Mouse (Mus musculus) intestine, embryonic 15.5 days (tissue): ENCODE measurements around the gene Chrnd. TPM values are rescaled to one million over a fixed set of nuclear protein-coding genes. Genes with fewer than 3 reads are reported as not detected.

ENCODE experiments used
- ATAC-seq: fragments of 200-750 bp; cut with Nextera tagmentation; 2 replicates; pipeline ENCODE4 v1.8.0; 2017; ENCODE audit warnings: moderate TSS enrichment, moderate library complexity
- H3K27ac ChIP-seq: fragments of 300-500 bp; sonication (generic); 2 replicates; pipeline ENCODE4 v1.5.1; 2015; ENCODE audit warnings: mild to moderate bottlenecking, inconsistent platforms
- H3K27me3 ChIP-seq: fragments of 300-500 bp; sonication (generic); replicated peaks from 2 replicates; pipeline ENCODE4 v1.6.1; 2015; ENCODE audit warnings: inconsistent platforms
- H3K36me3 ChIP-seq: fragments of 300-500 bp; sonication (generic); 2 replicates; pipeline ENCODE4 v1.6.1; 2015; ENCODE audit warnings: inconsistent platforms
- H3K4me1 ChIP-seq: fragments of 300-500 bp; sonication (generic); replicated peaks from 2 replicates; pipeline ENCODE4 v1.6.1; 2015; ENCODE audit warnings: inconsistent platforms
- H3K4me2 ChIP-seq: fragments of 300-500 bp; sonication (generic); replicated peaks from 2 replicates; pipeline ENCODE4 v1.6.1; 2015; ENCODE audit warnings: mild to moderate bottlenecking, inconsistent platforms
- H3K4me3 ChIP-seq: fragments of 300-500 bp; sonication (generic); replicated peaks from 2 replicates; pipeline ENCODE4 v1.5.1; 2015; ENCODE audit warnings: inconsistent platforms
- H3K9ac ChIP-seq: fragments of 300-500 bp; sonication (generic); 2 replicates; pipeline ENCODE4 v1.6.1; 2015; ENCODE audit warnings: inconsistent platforms
- H3K9me3 ChIP-seq: fragments of 300-500 bp; sonication (generic); 2 replicates; pipeline ENCODE4 v1.6.1; 2016; ENCODE audit warnings: inconsistent platforms
- WGBS: fragments of 180-500 bp; shearing (Covaris S2); methylation state at CpG from one replicate; pipeline ENCODE4 v1.1.7; 2015; 5-methylcytosine and 5-hydroxymethylcytosine counted together
- polyA plus RNA-seq: library from polyadenylated mRNA; unstranded; fragments of >200 nt; fragmentation: Nextera tagmentation; extraction: Ambion mirVana; gene quantifications from 2 replicates; pipeline ENCODE4 v1.2.1, GENCODE M21; 2015

Gene Chrnd
- polyA plus RNA-seq, 1 experiment from 2014 or later, result not detected

DNA sequence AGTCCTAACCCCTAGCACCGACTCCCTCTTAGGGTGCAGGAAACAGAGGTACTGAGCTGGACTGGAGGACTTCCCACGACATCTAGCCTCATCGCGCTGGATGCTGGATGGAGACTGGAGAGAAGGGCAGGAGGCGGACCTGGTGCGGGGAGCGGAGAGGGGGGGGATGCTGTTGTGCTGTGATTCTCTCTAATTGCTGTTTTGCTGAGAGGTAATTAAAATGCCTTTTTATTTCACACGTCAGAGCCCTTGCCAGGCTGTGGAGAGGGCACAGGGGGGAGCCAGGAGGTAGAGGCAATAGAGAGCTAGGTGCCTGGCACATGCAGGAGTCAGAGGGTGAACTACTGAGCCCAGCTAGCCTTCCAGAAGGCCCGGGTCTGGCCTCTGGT lies 25.6 kb upstream of the Chrnd start:
- Histone ChIP-seq H3K9ac (no peak overlapping the region), H3K4me1 (no peaks in the 10 kb centered on the region), H3K27me3 (peaks cover 30% of the 10 kb centered on the region), H3K9me3 (no peaks in the 10 kb centered on the region), H3K4me3 (no peak overlapping the region), H3K36me3 (no peaks in the 10 kb centered on the region), H3K4me2 (no peak overlapping the region), H3K27ac (no peak overlapping the region)
- 51% methylated on average over 9 of the region's 9 CpGs for WGBS
- no peak for ATAC-seq

DNA sequence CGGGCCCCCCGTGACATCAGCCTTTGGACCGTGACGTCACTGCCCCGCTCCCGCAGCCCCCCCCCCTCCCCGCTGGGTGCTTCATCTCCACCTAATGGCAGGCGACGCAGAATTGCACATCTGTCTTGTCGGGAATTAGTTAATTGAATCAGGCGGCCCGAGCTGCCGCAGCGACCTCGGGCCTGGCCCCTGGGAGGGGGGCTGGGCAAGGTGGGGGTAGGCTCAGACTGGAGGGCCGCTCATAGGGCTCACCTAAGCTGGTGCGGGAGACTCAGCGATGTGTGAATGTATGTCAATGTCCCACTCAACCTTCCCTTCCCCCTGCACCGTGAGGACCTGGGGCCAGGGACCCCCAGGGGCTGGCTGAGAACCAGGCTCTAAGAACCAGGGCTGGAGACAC lies 19.9 kb upstream of the Chrnd start:
- no peak for ATAC-seq
- Histone ChIP-seq H3K4me1 (peaks cover 8% of the 10 kb centered on the region; the same call in 1 of the 2 replicates), H3K9ac (no peak overlapping the region), H3K9me3 (no peaks in the 10 kb centered on the region), H3K27ac (no peak overlapping the region), H3K4me2 (no peak overlapping the region), H3K4me3 (no peak overlapping the region), H3K27me3 (peaks cover 45% of the 10 kb centered on the region), H3K36me3 (no peaks in the 10 kb centered on the region)
- 8% methylated on average over 18 of the region's 19 CpGs for WGBS

DNA sequence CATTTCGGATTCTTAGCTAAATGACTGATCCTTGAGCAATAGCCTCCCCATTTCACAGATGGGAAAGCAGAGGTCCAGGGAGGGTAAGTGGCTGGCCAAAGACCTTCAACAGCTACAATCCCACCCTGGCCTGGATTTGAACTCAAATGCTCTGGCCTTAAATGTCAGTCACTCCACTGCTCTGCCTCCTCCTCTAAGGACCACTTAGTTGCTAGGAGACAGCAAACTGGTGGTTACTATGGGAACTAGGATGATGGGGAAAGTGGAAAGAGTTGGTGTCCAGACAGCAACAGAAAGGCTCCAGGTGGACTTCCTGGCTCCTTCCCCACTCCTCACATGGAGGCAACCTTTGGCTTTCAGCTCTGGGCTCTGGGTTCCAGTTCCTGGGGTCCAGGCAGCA lies 19.1 kb upstream of the Chrnd start:
- H3K36me3 ChIP-seq, result no peaks in the 10 kb centered on the region
- peaks cover 14% of the 10 kb centered on the region for H3K4me1 ChIP-seq
- H3K9ac ChIP-seq, result no peak overlapping the region
- no peak for ATAC-seq
- no peak overlapping the region for H3K4me2 ChIP-seq
- WGBS, result 88% methylated on average over 1 of the region's 1 CpGs
- H3K27ac ChIP-seq, result no peak overlapping the region
- H3K4me3 ChIP-seq, result no peak overlapping the region
- no peaks in the 10 kb centered on the region for H3K9me3 ChIP-seq
- peaks cover 39% of the 10 kb centered on the region for H3K27me3 ChIP-seq

DNA sequence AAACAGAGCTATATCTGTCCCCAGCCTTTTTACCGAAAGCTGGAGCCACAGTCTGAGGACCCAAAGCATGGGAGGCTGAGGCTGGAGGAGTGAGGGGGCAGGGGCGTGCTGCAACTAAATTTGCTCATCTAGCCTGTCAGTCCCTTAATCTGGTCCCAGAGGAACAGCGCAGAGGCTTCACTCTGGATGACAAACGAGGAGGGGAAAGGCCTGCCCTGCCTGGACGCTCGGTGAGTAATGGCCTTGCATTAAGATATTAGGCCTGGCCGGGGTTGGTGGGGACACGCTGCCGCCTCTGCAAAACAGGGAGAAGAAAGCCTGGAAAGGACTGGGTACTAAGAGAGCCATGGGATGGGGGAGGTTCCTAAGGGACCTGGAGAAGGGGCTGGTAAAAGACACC lies 18.1 kb upstream of the Chrnd start:
- Histone ChIP-seq H3K27ac (no peak overlapping the region), H3K9me3 (no peaks in the 10 kb centered on the region), H3K4me2 (no peak overlapping the region), H3K9ac (no peak overlapping the region), H3K36me3 (no peaks in the 10 kb centered on the region), H3K27me3 (peaks cover 36% of the 10 kb centered on the region), H3K4me1 (peaks cover 14% of the 10 kb centered on the region), H3K4me3 (no peak overlapping the region)
- ATAC-seq, result no peak
- 43% methylated on average over 9 of the region's 9 CpGs for WGBS

DNA sequence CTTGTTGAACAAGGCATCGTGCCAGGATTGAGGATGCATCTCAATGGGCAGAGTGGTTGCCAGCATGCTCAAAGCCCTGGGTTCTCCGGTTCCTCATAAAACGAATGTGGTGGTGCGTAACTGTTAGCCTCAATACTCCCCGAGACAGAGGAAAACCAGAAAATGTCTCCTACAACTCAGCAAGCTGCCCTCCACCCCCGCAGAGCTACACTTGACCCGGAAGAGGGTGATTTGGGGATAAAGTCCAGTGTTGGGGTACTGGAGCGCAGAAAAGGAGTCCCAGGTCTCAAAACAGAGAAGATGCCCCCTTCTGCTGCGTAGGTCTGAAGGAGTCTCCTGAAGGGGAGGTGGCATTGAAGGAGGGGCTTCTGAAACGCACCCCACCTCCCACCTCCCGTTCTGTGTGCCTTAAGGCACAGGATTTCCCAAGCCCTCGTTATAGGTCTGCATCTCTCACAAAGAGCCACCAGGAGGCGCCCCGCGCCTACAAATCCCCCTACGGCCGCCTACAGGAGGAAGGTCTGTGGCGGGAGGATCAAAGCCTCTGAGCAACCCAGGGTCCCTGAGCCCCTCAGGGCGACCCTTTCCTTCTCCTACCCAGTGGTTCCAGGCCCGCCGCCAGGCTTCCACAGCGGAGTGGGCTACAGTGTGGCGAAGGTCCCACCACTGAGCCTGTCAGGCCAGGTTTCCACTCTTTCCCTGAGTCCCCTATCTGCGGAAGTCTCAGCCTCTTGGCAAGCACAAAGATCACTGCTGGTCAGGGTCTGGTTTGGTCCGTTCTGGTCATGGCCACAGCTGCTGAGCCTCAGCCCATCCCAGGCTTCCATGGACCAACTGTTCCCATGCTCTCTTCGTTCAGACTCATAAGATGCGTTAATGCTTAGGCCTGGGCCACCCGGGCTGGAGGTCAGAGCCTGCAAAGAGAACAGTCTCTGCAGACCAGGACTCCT lies 16.1 kb upstream of the Chrnd start:
- Histone ChIP-seq H3K4me1 (peaks cover 14% of the 10 kb centered on the region), H3K27ac (no peak overlapping the region), H3K4me2 (peak overlapping the region; percentile 15), H3K9ac (no peak overlapping the region), H3K9me3 (no peaks in the 10 kb centered on the region), H3K36me3 (no peaks in the 10 kb centered on the region), H3K27me3 (peaks cover 30% of the 10 kb centered on the region), H3K4me3 (no peak overlapping the region)
- ATAC-seq, result peak; percentile 42; the same call in 1 of the 2 replicates
- 25% methylated on average over 28 of the region's 28 CpGs for WGBS

DNA sequence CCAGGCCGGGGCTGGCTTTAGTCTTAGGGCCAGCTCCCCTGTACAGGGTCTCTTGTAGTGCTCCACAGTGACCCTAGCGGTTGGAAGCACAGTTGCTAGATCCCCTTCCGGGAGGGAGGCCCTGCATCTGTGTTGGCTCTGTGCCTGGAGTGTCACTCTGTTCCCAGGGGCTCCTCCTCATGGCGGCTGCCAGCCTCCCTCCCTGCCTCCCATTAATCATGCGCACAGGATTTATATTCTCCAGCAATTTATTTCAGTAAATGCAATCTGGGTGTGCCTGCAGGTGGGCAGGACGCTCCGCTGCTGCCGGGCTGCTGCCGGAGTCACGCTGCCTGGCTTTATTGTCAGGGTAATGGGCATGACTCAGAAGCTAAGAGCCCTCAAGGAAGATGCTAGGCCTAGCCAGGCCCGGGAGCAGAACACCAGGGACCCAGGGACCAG lies 14.5 kb upstream of the Chrnd start:
- Histone ChIP-seq H3K27ac (no peak overlapping the region), H3K4me1 (peaks cover 10% of the 10 kb centered on the region), H3K4me2 (peak overlapping the region; percentile 7; the same call in 1 of the 2 replicates), H3K9me3 (no peaks in the 10 kb centered on the region), H3K27me3 (peaks cover 16% of the 10 kb centered on the region), H3K36me3 (no peaks in the 10 kb centered on the region), H3K4me3 (no peak overlapping the region), H3K9ac (no peak overlapping the region)
- ATAC-seq, result peak; percentile 86
- 16% methylated on average over 11 of the region's 11 CpGs for WGBS

DNA sequence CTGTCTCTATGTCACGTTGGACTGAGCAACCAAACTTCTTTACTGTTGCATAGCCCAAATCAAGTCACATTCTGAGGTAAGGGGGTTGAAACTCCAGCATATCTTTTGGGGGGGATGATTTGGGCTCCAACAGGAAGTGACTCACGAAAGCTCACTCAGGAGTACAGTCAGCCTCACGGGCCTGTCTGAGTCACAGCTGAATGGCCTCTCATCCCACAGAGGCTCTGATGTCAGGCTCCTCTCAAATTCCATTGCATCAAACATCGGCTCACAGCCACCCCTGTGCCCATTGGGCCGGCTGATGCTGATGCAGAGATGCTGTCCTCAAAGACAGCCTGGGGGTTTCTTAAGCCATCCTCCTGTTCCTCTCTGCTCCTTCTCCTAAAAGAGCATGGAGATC lies 9.5 kb upstream of the Chrnd start:
- peaks cover 9% of the 10 kb centered on the region for H3K4me1 ChIP-seq
- H3K9me3 ChIP-seq, result no peaks in the 10 kb centered on the region
- H3K4me3 ChIP-seq, result no peak overlapping the region
- H3K36me3 ChIP-seq, result no peaks in the 10 kb centered on the region
- WGBS, result 37% methylated on average over 5 of the region's 5 CpGs
- peaks cover 40% of the 10 kb centered on the region for H3K27me3 ChIP-seq
- H3K27ac ChIP-seq, result no peak overlapping the region
- no peak overlapping the region for H3K9ac ChIP-seq
- no peak overlapping the region for H3K4me2 ChIP-seq
- no peak for ATAC-seq

DNA sequence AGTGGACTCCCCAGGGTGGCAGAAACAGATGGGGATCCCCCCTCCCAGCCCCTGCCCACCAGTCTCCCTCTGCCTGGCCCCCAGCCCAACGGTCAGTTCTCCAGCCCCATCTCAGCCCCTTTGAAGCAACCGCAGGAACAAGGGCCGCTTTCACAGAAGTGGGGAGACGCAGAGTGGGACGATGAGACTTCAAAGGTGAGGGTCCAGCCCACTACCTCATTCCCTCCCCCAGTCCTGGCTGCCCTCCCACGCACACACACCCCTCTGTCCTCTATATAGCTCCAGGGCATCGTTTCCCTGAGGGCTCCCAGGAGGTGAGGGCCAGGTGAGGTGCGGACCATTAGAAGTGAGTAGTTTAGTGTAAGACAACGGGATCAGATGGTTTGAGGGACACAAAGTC lies 7.4 kb upstream of the Chrnd start, which contains the start of gene Prss56:
Gene Prss56, plus strand, starts transcription at position 301 of the 400 bp plus-strand sequence.
- Histone ChIP-seq H3K4me2 (no peak within 1 kb of the TSS), H3K27me3 (peaks cover 58% of the 10 kb centered on the region), H3K9ac (no peak within 1 kb of the TSS), H3K4me1 (peaks cover 12% of the 10 kb centered on the region), H3K27ac (no peak within 1 kb of the TSS), H3K36me3 (no peaks in the 10 kb centered on the region), H3K9me3 (no peaks in the 10 kb centered on the region), H3K4me3 (no peak within 1 kb of the TSS)
- ATAC-seq, result no peak
- 49% methylated on average over 9 of the region's 9 CpGs for WGBS

DNA sequence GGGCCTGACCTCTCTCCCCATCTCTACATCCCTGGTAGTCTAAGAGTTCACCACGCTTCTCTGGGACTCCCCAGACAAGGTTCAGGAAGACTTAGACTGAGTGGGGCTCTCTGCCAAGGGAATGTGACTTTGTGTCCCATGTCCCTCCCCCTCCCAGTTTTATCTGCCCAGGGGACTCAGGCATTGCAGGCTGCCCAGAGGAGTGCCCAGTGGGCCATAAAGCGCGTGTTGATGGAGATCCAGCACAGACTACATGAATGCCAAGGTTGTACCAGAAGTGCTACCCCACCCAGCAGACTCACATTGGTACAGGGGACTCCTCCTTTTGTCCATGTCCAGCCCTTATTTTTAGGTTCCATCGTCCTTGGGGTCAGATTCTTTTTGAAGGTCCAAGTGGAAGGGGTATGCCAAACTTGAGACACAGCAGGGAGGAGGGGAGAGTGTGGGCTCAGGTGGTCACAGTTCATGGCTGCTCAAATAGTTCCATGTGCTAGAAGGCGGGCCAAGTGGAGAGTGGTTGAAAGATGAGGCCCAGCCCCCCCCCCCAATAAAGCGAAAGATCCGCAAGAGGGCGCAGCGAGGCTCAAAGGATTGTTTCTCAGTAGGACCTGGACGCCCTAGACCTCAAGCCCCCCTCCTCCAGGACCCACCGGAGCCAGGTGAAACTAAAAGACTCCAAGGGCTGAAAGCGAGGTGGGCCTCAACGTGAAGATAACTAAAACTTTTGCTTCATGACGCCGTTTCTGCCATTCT lies 6.2 kb upstream of the Chrnd start:
- peak overlapping the region; percentile 41; the same call in 1 of the 2 replicates for H3K4me2 ChIP-seq

DNA sequence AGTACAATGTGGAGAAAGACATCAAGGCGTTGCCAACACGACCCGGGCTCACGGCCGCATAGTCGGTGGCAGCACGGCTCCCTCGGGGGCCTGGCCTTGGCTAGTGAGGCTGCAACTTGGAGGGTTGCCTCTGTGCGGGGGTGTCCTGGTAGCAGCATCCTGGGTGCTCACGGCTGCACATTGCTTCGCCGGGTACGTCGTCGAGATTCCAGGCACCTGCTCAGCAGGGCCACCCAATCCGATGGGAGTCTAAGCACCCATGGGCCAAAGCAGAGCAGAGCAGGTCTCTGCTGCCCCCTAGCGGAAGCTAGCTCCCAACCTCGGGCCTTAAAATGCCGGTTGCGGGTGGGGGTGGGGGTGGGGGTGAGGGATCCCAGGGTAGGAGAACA lies 5.7 kb upstream of the Chrnd start:
- Histone ChIP-seq H3K9ac (no peak overlapping the region), H3K9me3 (no peaks in the 10 kb centered on the region), H3K4me2 (peak overlapping the region; percentile 41; the same call in 1 of the 2 replicates), H3K27me3 (peaks cover 58% of the 10 kb centered on the region), H3K36me3 (no peaks in the 10 kb centered on the region), H3K4me3 (no peak overlapping the region), H3K4me1 (peaks cover 12% of the 10 kb centered on the region), H3K27ac (no peak overlapping the region)
- WGBS, result 6% methylated on average over 20 of the region's 20 CpGs
- ATAC-seq, result peak; percentile 57

More for the DNA sequence above, 6.2 kb upstream of the Chrnd start:
- 35% methylated on average over 15 of the region's 15 CpGs for WGBS
- Histone ChIP-seq H3K4me3 (no peak overlapping the region), H3K27ac (no peak overlapping the region), H3K9me3 (no peaks in the 10 kb centered on the region), H3K36me3 (no peaks in the 10 kb centered on the region), H3K4me1 (peaks cover 12% of the 10 kb centered on the region), H3K27me3 (peaks cover 58% of the 10 kb centered on the region), H3K9ac (no peak overlapping the region)
- no peak for ATAC-seq

DNA sequence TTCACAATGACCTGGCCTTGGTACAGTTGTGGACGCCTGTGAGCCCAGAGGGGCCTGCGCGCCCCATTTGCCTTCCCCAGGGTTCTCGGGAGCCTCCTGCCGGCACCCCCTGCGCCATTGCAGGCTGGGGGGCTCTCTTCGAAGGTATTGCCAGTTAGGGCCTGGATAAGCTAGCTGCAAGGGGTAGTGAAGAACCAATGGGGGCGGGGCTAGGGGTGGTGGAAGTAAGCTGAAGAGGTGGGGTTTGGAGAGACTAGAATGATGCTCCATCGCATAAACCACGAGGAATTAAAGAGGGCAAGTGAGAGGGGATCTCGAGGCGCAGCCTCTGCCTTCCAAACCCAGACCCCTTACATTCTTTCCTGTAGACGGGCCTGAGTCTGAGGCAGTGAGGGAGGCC lies 4.9 kb upstream of the Chrnd start:
- H3K9ac ChIP-seq, result no peak overlapping the region
- H3K4me1 ChIP-seq, result peaks cover 12% of the 10 kb centered on the region
- ATAC-seq, result no peak; the same call in 1 of the 2 replicates
- 13% methylated on average over 13 of the region's 13 CpGs for WGBS
- no peak overlapping the region for H3K27ac ChIP-seq
- H3K27me3 ChIP-seq, result peaks cover 58% of the 10 kb centered on the region
- no peaks in the 10 kb centered on the region for H3K9me3 ChIP-seq
- no peak overlapping the region for H3K4me2 ChIP-seq
- no peak overlapping the region for H3K4me3 ChIP-seq
- no peaks in the 10 kb centered on the region for H3K36me3 ChIP-seq

DNA sequence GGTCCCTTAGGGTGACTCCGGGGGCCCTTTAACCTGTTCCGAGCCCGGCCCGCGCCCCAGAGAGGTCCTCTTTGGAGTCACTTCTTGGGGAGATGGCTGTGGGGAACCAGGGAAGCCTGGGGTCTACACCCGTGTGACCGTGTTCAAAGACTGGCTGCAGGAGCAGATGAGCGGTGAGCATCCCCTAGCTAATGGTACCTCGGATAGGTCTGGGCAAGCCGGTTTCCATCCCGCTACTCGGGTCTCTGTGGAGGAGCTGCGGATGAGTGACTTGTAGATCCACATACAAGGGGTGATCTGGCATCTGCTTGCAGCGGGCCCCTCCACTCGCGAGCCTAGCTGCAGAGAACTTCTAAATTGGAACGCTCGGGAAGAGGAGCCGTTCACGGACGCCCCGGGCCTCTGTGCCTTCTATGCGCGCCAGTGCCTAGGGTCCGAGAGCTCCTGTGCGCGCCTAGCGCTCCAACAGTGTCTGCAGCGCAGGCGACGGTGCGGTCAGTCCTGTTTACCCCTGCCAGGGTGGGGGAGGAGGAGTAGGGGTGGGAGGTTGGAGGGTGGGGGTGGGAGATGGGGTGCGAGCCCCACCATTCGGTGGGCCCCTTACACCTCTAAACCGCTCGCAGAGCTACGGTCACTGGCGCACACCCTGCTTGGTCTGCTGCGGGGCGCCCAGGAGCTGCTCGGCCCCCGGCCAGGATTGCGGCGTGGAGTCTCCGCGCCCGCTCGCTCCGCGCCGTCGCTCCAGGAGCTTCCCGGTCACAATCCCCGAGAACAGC lies 4.0 kb upstream of the Chrnd start:
- Histone ChIP-seq H3K4me3 (peak overlapping the region; percentile 55), H3K27ac (no peak overlapping the region), H3K27me3 (peaks cover 58% of the 10 kb centered on the region), H3K36me3 (no peaks in the 10 kb centered on the region), H3K4me2 (peak overlapping the region; percentile 98), H3K4me1 (peaks cover 12% of the 10 kb centered on the region), H3K9me3 (no peaks in the 10 kb centered on the region), H3K9ac (peak overlapping the region; percentile 49)
- peak; percentile 52 for ATAC-seq
- 2% methylated on average over 53 of the region's 54 CpGs for WGBS
